Mouse (Mus musculus) bone marrow macrophage, adult 2 months (primary cell): ENCODE data around the gene Slc25a45.

Source experiments
- CTCF ChIP-seq: IDR thresholded peaks from 2 replicates; pipeline ENCODE4 v1.5.1; 2012; ENCODE audit warnings: low read depth, mild to moderate bottlenecking, low read length, moderate library complexity
- POLR2A ChIP-seq: IDR thresholded peaks from 2 replicates; pipeline ENCODE4 v1.6.1; 2012; ENCODE audit warnings: mild to moderate bottlenecking, low read depth, low read length, borderline replicate concordance

- no peak for TF ChIP-seq CTCF
- TF ChIP-seq POLR2A, result no peak; the same call in 1 of the 2 replicates
These were observed 42.3 kb upstream of the Slc25a45 start for GRCm38 (mm10) chr19:5835054-5835921.
